Mouse (Mus musculus) intestine, embryonic 15.5 days (tissue): ENCODE results near the gene Agap1. TPM values are rescaled to one million over a fixed set of nuclear protein-coding genes. Genes with fewer than 3 reads are reported as not detected.
A peak's percentile ranks its signal among the peaks of the same experiment; 100 is the strongest.
"Not testable (repeated sequence)": the region's sequence is repeated elsewhere in the genome, so short reads cannot be mapped to it uniquely, and the experiment has no call there.

Experiments used
- ATAC-seq: fragments of 200-750 bp; cut with Nextera tagmentation; 2 replicates; pipeline ENCODE4 v1.8.0; 2017; ENCODE audit warnings: moderate TSS enrichment, moderate library complexity
- H3K27ac ChIP-seq: fragments of 300-500 bp; sonication (generic); 2 replicates; pipeline ENCODE4 v1.5.1; 2015; ENCODE audit warnings: mild to moderate bottlenecking, inconsistent platforms
- H3K27me3 ChIP-seq: fragments of 300-500 bp; sonication (generic); replicated peaks from 2 replicates; pipeline ENCODE4 v1.6.1; 2015; ENCODE audit warnings: inconsistent platforms
- H3K36me3 ChIP-seq: fragments of 300-500 bp; sonication (generic); 2 replicates; pipeline ENCODE4 v1.6.1; 2015; ENCODE audit warnings: inconsistent platforms
- H3K4me1 ChIP-seq: fragments of 300-500 bp; sonication (generic); replicated peaks from 2 replicates; pipeline ENCODE4 v1.6.1; 2015; ENCODE audit warnings: inconsistent platforms
- H3K4me2 ChIP-seq: fragments of 300-500 bp; sonication (generic); replicated peaks from 2 replicates; pipeline ENCODE4 v1.6.1; 2015; ENCODE audit warnings: mild to moderate bottlenecking, inconsistent platforms
- H3K4me3 ChIP-seq: fragments of 300-500 bp; sonication (generic); replicated peaks from 2 replicates; pipeline ENCODE4 v1.5.1; 2015; ENCODE audit warnings: inconsistent platforms
- H3K9ac ChIP-seq: fragments of 300-500 bp; sonication (generic); 2 replicates; pipeline ENCODE4 v1.6.1; 2015; ENCODE audit warnings: inconsistent platforms
- H3K9me3 ChIP-seq: fragments of 300-500 bp; sonication (generic); 2 replicates; pipeline ENCODE4 v1.6.1; 2016; ENCODE audit warnings: inconsistent platforms
- WGBS: fragments of 180-500 bp; shearing (Covaris S2); methylation state at CpG from one replicate; pipeline ENCODE4 v1.1.7; 2015; 5-methylcytosine and 5-hydroxymethylcytosine counted together
- polyA plus RNA-seq: library from polyadenylated mRNA; unstranded; fragments of >200 nt; fragmentation: Nextera tagmentation; extraction: Ambion mirVana; gene quantifications from 2 replicates; pipeline ENCODE4 v1.2.1, GENCODE M21; 2015

Agap1 gene
- polyA plus RNA-seq, 1 experiment from 2014 or later = 9.4 TPM

DNA sequence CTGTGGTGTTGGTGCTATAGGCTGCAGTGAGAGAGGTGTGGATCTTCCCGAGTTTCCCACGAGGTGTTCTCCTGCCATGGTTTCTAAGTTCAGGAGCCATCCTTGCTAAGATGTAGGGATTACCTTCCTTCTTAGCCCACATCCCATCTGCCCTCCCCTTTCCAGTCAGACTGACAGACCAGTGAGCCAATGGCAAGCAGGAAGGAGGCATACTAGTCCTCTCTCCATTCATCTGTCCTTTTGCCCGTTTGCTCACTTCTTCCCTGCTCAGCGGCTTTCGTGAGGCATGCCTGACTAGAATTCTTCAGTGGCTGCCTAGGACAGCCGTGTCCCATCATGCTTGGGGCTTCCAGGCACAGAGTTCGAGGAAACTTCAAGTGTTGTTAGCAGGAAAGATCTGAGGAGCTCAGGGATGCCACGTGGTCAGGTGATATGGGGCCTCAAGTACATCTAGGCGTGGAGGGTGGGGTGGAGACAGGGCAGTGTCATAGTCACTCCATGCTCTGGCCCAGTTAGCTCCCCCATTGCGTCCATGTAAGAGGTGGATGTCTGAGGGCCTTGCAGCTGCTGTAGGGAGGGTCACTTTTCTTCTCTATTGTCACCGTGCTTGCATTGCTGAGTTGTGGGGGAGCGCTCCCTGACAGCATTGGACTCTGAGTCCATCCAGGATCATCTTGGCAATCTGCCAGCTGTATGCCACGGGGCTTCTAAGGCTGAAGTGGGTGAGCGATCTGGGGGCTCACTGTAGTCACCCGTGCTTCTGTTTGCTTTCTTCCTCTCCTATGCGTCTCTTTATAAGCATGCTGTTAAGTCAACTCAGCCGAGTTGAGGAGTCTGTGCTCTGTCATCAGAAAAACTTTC, 34.7 kb downstream of the Agap1 start:
- no peaks in the 10 kb centered on the region for H3K9me3 ChIP-seq
- no peaks in the 10 kb centered on the region for H3K36me3 ChIP-seq
- H3K27me3 ChIP-seq = no peaks in the 10 kb centered on the region
- no peak overlapping the region for H3K4me3 ChIP-seq
- peaks cover 14% of the 10 kb centered on the region for H3K4me1 ChIP-seq
- WGBS = 49% methylated on average over 17 of the region's 17 CpGs
- H3K27ac ChIP-seq = peak overlapping the region; percentile 7; the same call in 1 of the 2 replicates
- ATAC-seq = peak; percentile 78
- H3K4me2 ChIP-seq = no peak overlapping the region
- no peak overlapping the region for H3K9ac ChIP-seq

DNA sequence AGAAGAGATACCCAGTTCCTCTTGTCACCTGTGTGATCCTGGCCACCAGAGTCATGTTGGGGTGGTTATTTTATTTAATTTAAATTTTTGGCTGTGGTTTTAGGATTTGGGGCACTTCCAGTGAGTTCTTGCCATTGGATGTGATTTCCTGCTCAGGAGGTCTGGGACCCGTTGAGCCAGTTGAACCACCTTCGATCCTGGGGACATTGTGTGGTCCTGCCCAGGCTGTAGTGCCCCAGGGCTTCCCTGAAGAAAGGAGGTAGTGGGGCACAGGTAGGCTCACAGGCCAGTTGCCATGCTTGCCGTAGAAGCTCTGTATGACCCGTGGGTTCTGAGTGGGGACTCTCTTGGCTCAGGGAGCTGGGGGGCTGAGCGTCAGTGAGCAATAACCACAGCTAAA, 38.6 kb downstream of the Agap1 start:
- ATAC-seq = no peak
- Histone ChIP-seq H3K9me3 (no peaks in the 10 kb centered on the region), H3K27ac (no peak overlapping the region), H3K9ac (no peak overlapping the region), H3K36me3 (no peaks in the 10 kb centered on the region), H3K27me3 (no peaks in the 10 kb centered on the region), H3K4me1 (peaks cover 25% of the 10 kb centered on the region), H3K4me3 (no peak overlapping the region), H3K4me2 (no peak overlapping the region)
- 94% methylated on average over 5 of the region's 5 CpGs for WGBS

DNA sequence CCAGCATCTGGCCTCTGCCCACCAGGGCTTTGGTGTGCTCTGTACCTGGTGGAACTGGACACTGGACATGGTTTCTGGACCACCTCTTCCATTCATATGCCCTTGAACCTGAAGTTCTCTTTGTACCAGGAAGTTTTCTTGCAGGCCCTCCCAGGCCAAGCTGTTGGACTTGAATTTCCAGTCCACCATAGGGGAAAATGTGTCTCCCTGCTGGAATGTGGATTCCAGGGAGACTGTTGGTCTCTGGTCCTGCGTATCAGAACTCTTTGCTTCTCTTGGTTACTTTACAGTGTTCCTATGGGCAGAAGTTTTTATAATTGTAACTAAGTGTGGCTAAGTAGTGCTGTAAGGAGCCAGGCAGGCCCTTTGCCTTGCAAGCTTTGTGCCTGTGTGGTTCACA, 40.2 kb downstream of the Agap1 start:
- peaks cover 21% of the 10 kb centered on the region for H3K4me1 ChIP-seq
- no peak overlapping the region for H3K9ac ChIP-seq
- no peaks in the 10 kb centered on the region for H3K9me3 ChIP-seq
- H3K4me2 ChIP-seq = no peak overlapping the region
- WGBS = 66% methylated on average over 1 of the region's 1 CpGs
- H3K27me3 ChIP-seq = no peaks in the 10 kb centered on the region
- no peak overlapping the region for H3K4me3 ChIP-seq
- H3K36me3 ChIP-seq = no peaks in the 10 kb centered on the region
- no peak overlapping the region for H3K27ac ChIP-seq
- ATAC-seq = 0 out of 2 replicates have a peak, but pooled peaks have one; percentile 17

DNA sequence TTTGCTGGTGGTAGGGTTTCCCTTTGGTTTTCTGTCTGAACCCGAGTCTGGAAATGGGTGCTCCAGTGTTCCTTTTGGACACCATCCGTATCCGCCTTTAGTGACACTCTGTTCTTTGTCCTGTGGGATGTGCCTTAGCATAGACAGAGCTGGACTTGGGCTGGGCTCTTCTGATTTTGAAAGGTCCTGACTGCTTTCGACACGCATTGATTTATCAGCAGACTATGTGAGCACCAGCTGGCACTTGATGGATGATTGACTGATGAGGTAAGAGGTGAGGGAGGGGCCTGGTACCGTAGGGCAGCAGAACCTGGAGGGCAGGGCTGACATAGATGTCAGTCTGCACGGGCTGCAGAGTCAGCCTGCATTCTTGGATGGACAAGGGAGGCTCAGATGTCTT, 41.6 kb downstream of the Agap1 start:
- no peak for ATAC-seq
- no peaks in the 10 kb centered on the region for H3K27me3 ChIP-seq
- H3K36me3 ChIP-seq = no peaks in the 10 kb centered on the region
- H3K4me3 ChIP-seq = no peak overlapping the region
- H3K27ac ChIP-seq = no peak overlapping the region
- H3K9me3 ChIP-seq = no peaks in the 10 kb centered on the region
- H3K9ac ChIP-seq = no peak overlapping the region
- 65% methylated on average over 7 of the region's 7 CpGs for WGBS
- H3K4me2 ChIP-seq = no peak overlapping the region
- H3K4me1 ChIP-seq = peaks cover 20% of the 10 kb centered on the region

DNA sequence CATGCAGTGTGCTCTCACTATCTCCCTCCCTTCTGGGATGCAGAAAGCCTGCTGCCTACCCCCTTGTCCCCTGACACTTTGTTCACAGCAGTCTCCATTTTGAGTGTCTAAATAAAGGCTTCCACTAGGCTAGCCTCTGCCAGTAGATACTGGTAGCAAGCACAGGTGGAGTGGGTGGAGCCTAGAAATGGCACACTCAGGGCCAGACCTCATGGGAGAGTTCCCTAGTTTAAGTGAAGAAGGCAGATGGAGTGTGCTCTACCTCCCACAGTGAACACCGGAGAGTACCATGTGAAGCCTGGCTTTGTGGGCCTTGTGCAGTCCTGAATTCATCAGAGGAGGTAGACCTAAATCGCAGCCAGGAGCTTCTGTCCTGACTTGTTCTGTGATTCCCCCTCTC, 46.3 kb downstream of the Agap1 start:
- Histone ChIP-seq H3K9me3 (no peaks in the 10 kb centered on the region), H3K36me3 (no peaks in the 10 kb centered on the region), H3K4me2 (no peak overlapping the region), H3K4me1 (peaks cover 13% of the 10 kb centered on the region), H3K9ac (no peak overlapping the region), H3K27ac (no peak overlapping the region), H3K4me3 (no peak overlapping the region), H3K27me3 (no peaks in the 10 kb centered on the region)
- ATAC-seq = no peak
- WGBS = 87% methylated on average over 2 of the region's 2 CpGs

DNA sequence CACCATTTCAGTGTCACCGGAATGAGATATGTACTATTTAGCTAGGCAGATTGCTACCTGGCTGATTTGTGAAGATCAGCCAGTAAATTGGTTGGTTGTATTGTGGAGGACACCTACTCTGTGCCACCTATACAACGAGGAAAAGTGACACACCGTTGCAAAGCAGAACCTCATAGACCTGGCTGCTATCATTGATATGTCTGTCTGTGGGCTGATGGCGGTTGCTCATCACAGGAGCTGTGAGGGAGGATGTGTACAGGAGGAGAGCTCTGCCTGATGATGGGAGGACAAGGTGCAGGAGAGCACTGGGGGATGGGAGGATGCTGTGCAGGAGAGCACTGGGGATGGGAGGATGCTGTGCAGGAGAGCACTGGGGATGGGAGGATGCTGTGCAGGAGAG, 46.7 kb downstream of the Agap1 start:
- Histone ChIP-seq H3K4me2 (no peak overlapping the region), H3K27me3 (no peaks in the 10 kb centered on the region), H3K4me3 (no peak overlapping the region), H3K36me3 (no peaks in the 10 kb centered on the region), H3K27ac (no peak overlapping the region), H3K4me1 (peaks cover 11% of the 10 kb centered on the region), H3K9ac (no peak overlapping the region), H3K9me3 (no peaks in the 10 kb centered on the region)
- no peak for ATAC-seq
- 86% methylated on average over 4 of the region's 4 CpGs for WGBS

DNA sequence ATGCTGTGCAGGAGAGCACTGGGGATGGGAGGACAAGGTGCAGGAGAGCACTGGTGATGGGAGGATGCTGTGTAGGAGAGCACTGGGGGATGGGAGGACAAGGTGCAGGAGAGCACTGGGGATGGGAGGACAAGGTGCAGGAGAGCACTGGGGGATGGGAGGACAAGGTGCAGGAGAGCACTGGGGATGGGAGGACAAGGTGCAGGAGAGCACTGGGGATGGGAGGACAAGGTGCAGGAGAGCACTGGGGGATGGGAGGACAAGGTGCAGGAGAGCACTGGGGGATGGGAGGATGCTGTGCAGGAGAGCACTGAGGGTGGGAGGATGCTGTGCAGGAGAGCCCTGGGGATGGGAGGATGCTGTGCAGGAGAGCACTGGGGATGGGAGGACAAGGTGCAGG, 47.3 kb downstream of the Agap1 start:
- H3K9me3 ChIP-seq, H3K4me3 ChIP-seq, H3K27me3 ChIP-seq, H3K36me3 ChIP-seq, H3K9ac ChIP-seq, H3K27ac ChIP-seq, ATAC-seq, H3K4me2 ChIP-seq, H3K4me1 ChIP-seq: not testable (repeated sequence)

DNA sequence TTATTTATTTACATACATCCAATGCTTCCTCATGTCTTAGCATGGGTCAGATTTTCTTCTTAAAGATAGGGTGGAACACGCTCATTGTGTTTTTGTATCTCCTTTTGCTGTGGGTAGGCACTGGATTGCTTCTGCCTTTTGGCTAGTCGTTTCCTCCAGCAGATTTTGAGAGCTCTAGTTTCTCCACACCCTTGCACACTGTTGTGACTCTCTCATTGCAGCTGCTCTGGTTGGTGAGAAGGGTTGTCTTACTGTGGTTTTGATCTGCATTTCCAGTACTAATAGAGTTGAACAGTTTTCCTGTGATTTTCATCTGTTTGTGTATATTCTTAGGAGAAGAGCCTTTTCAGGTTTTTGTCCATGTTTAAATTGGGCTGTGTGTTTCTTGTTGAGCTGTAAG, 54.6 kb downstream of the Agap1 start:
- Histone ChIP-seq H3K36me3 (no peaks in the 10 kb centered on the region), H3K4me1 (peaks cover 12% of the 10 kb centered on the region), H3K4me2 (no peak overlapping the region), H3K27me3 (no peaks in the 10 kb centered on the region), H3K9me3 (no peaks in the 10 kb centered on the region), H3K27ac (no peak overlapping the region), H3K9ac (no peak overlapping the region), H3K4me3 (no peak overlapping the region)
- ATAC-seq = no peak
- WGBS = 69% methylated on average over 2 of the region's 2 CpGs

DNA sequence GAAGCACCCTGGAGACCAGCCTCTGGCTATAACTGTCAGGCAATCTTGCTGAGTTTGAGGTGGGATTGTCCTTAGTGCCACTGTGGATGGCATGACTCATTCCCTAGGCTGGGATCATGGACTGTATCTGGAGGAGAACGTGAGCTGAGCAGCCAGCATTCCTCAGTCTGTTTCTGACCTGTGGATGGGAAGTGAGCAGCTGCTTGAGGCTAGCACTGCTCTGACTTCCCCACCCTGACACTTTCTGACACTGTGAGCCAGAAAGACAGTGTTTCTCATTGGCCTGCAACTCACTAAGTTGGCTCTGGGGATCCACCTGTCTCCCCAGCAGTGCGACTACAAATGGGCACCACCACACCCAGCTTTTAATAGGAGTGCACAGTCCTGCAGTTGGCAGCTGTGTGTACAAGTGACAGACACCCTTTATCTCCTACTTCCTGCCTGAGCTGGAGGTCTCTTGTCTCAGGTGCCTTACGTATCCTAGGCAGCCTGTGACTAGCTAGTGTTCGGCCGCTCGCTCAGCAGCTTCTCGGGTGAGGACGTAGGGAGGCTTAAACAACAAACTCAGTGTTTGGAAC, 55.2 kb downstream of the Agap1 start:
- Histone ChIP-seq H3K27ac (no peak overlapping the region), H3K9ac (no peak overlapping the region), H3K4me3 (no peak overlapping the region), H3K4me1 (peaks cover 12% of the 10 kb centered on the region), H3K9me3 (no peaks in the 10 kb centered on the region), H3K36me3 (no peaks in the 10 kb centered on the region), H3K4me2 (no peak overlapping the region), H3K27me3 (no peaks in the 10 kb centered on the region)
- 51% methylated on average over 8 of the region's 8 CpGs for WGBS
- ATAC-seq = peak; percentile 57

DNA sequence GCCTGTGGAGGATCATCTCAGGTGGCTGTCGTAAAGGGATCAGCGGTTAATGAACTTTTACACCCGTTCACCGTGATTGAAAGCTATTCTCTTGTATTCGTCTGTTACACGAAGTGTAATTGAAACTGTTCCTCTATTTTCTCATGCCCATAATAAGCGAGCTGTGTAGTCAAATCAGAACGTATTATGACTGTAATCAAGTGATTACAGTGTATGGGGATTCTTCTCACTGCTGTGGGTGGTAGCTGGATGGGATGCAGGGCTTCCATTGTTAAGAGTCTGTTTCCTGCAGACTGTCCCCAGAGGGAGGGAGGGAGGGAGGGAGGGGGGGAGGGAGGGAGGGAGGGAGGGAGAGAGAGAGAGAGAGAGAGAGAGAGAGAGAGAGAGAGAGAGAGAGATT, 56.1 kb downstream of the Agap1 start:
- Histone ChIP-seq H3K4me3 (no peak overlapping the region), H3K4me1 (peaks cover 12% of the 10 kb centered on the region), H3K36me3 (no peaks in the 10 kb centered on the region), H3K9ac (no peak overlapping the region), H3K27me3 (no peaks in the 10 kb centered on the region), H3K9me3 (no peaks in the 10 kb centered on the region), H3K27ac (no peak overlapping the region), H3K4me2 (no peak overlapping the region)
- no peak for ATAC-seq
- WGBS = 47% methylated on average over 8 of the region's 8 CpGs

DNA sequence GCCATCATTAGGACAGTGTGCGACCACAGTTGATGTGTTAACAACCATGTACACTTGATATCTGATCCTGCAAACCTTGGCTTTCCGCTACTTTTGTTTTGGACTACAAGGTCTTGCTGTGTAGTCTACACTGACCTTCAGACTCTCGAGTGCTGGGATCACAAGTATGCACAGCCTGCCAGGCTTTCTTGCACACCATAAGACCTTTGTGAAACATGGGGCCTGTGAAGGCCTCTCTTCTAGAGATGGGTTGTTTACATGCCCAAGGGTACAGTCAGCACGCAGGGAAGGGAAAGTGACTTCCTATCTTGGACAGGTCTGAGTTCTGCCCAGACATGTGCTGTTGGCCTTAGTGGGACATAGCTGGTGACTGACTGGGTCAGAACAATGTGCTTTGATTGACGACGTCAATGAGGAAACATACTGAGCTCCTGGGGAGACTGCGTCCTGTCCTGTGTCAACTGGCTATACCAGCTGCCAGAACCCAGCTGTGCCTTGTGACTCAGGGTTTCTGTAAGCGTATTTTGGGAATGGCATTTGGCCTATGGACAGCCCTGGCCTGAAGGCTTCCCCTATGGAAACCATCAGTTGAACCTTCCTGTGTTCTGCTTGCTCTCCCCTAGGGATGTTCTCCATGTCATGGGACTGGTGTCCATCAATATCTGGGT, 59.1 kb downstream of the Agap1 start:
- H3K9me3 ChIP-seq = no peaks in the 10 kb centered on the region
- peaks cover 14% of the 10 kb centered on the region for H3K4me1 ChIP-seq
- 78% methylated on average over 8 of the region's 8 CpGs for WGBS
- no peaks in the 10 kb centered on the region for H3K27me3 ChIP-seq
- no peaks in the 10 kb centered on the region for H3K36me3 ChIP-seq
- no peak for ATAC-seq
- no peak overlapping the region for H3K27ac ChIP-seq
- no peak overlapping the region for H3K9ac ChIP-seq
- H3K4me3 ChIP-seq = no peak overlapping the region
- H3K4me2 ChIP-seq = no peak overlapping the region

DNA sequence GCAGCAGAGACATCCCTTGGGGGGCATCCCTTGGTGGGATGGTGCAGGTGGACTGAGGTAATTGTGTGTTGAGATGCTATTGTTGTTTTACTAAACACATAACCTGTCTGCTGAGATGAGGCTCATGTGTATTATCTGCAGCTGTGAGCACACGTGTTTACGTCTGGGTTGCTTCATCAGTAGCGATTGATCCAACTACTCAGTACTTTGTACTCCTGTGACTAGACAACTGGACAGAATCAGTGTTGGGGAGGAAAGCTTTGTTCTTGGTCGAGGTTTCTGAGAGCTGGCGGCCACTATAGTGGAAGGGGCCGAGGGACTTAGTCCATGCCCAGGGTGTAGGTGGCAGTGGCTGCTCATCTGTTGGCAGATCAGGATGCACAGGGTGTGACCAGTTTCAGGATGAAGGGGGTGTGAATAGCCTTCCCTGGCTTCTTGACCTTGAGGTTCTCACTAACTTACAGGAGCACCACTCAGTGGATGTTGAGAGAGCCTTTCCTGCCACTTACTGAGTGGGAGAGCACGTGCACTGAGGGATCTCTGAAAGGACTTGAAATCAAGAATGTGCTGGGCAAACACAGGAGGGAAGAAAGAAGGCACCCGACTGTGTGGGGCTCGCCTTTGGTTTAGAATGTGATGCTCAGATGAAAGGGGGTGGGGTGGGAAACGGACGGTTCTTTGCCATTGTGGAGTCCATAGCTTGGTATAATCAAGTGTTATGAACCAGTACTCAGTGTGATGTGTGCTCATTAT, 61.4 kb downstream of the Agap1 start:
- Histone ChIP-seq H3K4me2 (no peak overlapping the region), H3K4me3 (no peak overlapping the region), H3K4me1 (peaks cover 7% of the 10 kb centered on the region; the same call in 1 of the 2 replicates), H3K9ac (no peak overlapping the region), H3K36me3 (no peaks in the 10 kb centered on the region), H3K27me3 (no peaks in the 10 kb centered on the region), H3K27ac (no peak overlapping the region), H3K9me3 (no peaks in the 10 kb centered on the region)
- ATAC-seq = no peak
- 73% methylated on average over 11 of the region's 11 CpGs for WGBS
